Mouse (Mus musculus): Measurements from ENCODE around the gene Map1b.

Gene Map1b

GRCm38 (mm10) chr13:99450766-99451165, 65.6 kb downstream of the Map1b start:
- intact Hi-C loops (cut with DNase I), result no loop called here

GRCm38 (mm10) chr13:99449547-99449946, 66.8 kb downstream of the Map1b start:
- intact Hi-C loops (cut with DNase I), result no loop called here

- intact Hi-C loops (cut with DNase I), result no loop called here
Observed at GRCm38 (mm10) chr13:99448278-99448677, 68.1 kb downstream of the Map1b start.

- intact Hi-C loops (cut with DNase I), result no loop called here
Observed at GRCm38 (mm10) chr13:99447403-99448199, 68.7 kb downstream of the Map1b start.

- intact Hi-C loops (cut with DNase I), result no loop called here
Observed at GRCm38 (mm10) chr13:99447002-99447401, 69.3 kb downstream of the Map1b start.

GRCm38 (mm10) chr13:99444880-99445279, 71.5 kb downstream of the Map1b start:
- intact Hi-C loops (cut with DNase I), result no loop called here

- intact Hi-C loops (cut with DNase I), result no loop called here
Observed at GRCm38 (mm10) chr13:99444431-99444871, 71.9 kb downstream of the Map1b start.

- intact Hi-C loops (cut with DNase I), result no loop called here
Observed at GRCm38 (mm10) chr13:99443484-99444175, 72.7 kb downstream of the Map1b start.

- intact Hi-C loops (cut with DNase I), result no loop called here
Observed at GRCm38 (mm10) chr13:99442434-99443249, 73.7 kb downstream of the Map1b start.

GRCm38 (mm10) chr13:99441700-99442433, 74.5 kb downstream of the Map1b start:
- intact Hi-C loops (cut with DNase I), result no loop called here

GRCm38 (mm10) chr13:99440228-99440627, 76.1 kb downstream of the Map1b start:
- intact Hi-C loops (cut with DNase I), result no loop called here

GRCm38 (mm10) chr13:99439357-99439756, 77.0 kb downstream of the Map1b start:
- intact Hi-C loops (cut with DNase I), result no loop called here

GRCm38 (mm10) chr13:99437051-99437450, 79.3 kb downstream of the Map1b start:
- intact Hi-C loops (cut with DNase I), result no loop called here

GRCm38 (mm10) chr13:99434494-99434893, 81.8 kb downstream of the Map1b start:
- intact Hi-C loops (cut with DNase I), result no loop called here

GRCm38 (mm10) chr13:99433068-99434008, 83.0 kb downstream of the Map1b start:
- intact Hi-C loops (cut with DNase I), result no loop called here

GRCm38 (mm10) chr13:99423581-99423980, 92.8 kb downstream of the Map1b start:
- intact Hi-C loops (cut with DNase I), result loop anchor here (10.0 kb wide), 1 partner anchor 49 kb away; no protein-coding TSS in a partner anchor

GRCm38 (mm10) chr13:99416601-99417000, 99.7 kb downstream of the Map1b start:
- intact Hi-C loops (cut with DNase I), result no loop called here

GRCm38 (mm10) chr13:99414352-99414742, 102.0 kb downstream of the Map1b start:
- intact Hi-C loops (cut with DNase I), result no loop called here

- intact Hi-C loops (cut with DNase I), result no loop called here
Observed at GRCm38 (mm10) chr13:99413481-99414351, 102.6 kb downstream of the Map1b start.

Measured in adrenal gland (tissue).